Mouse (Mus musculus) C2C12 (cell line): ENCODE data around the gene Aurkaip1.

Experiments
- CEBPB ChIP-seq: IDR thresholded peaks from one replicate; pipeline ENCODE4 v1.6.1; 2011; ENCODE audit warnings: low read depth, mild to moderate bottlenecking, control low read depth, moderate library complexity
- CTCF ChIP-seq: IDR thresholded peaks from one replicate; pipeline ENCODE4 v1.5.1; 2011; ENCODE audit not compliant: control insufficient read depth, insufficient read depth, insufficient read length
- FOSL1 ChIP-seq: IDR thresholded peaks from one replicate; pipeline ENCODE4 v1.8.0; 2011; ENCODE audit warnings: mild to moderate bottlenecking, low read length; ENCODE audit not compliant: poor library complexity, insufficient read depth, severe bottlenecking
- MAX ChIP-seq: IDR thresholded peaks from one replicate; pipeline ENCODE4 v1.6.1; 2011; ENCODE audit warnings: mild to moderate bottlenecking, control low read depth
- MYOD1 ChIP-seq: IDR thresholded peaks from one replicate; pipeline ENCODE4 v1.6.1; 2011; ENCODE audit warnings: low read depth; ENCODE audit not compliant: control insufficient read depth, insufficient read length
- MYOG ChIP-seq: IDR thresholded peaks from one replicate; pipeline ENCODE4 v1.6.1; 2011; ENCODE audit not compliant: control insufficient read depth, insufficient read length; ENCODE audit errors: extremely low read depth
- USF1 ChIP-seq: IDR thresholded peaks from one replicate; pipeline ENCODE4 v1.6.1; 2011; ENCODE audit warnings: low read depth, mild to moderate bottlenecking, control low read depth, moderate library complexity

GRCm38 (mm10) chr4:155831205-155831766, at the start of gene Aurkaip1:
- TF ChIP-seq CTCF, result peak; percentile 94
- TF ChIP-seq MYOG, result no peak
- no peak for TF ChIP-seq CEBPB
- no peak for TF ChIP-seq USF1
- peak; percentile 37 for TF ChIP-seq MAX
- no peak for TF ChIP-seq MYOD1
- TF ChIP-seq FOSL1, result no peak
